Mouse (Mus musculus) activated CD4-positive, CD25-positive, alpha-beta regulatory T cell (primary cell): ENCODE results near the gene Hormad1. TPM values are rescaled to one million over a fixed set of nuclear protein-coding genes. Genes with fewer than 3 reads are reported as not detected.

Source experiments
- polyA plus RNA-seq, 2 experiments: library from polyadenylated mRNA; unstranded; fragments of 100-300 nt; shearing (Covaris generic); gene quantifications; one replicate each; pipeline ENCODE4 v1.2.1; 2017

Gene Hormad1
- under 1 TPM in 1 of 2 experiments, not detected in 1; 0.11 TPM for polyA plus RNA-seq

GRCm38 (mm10) chr3:95559437-95559836 lies at the start of gene Hormad1:
Gene Hormad1 (plus strand): TSS chr3:95559677.

DNA sequence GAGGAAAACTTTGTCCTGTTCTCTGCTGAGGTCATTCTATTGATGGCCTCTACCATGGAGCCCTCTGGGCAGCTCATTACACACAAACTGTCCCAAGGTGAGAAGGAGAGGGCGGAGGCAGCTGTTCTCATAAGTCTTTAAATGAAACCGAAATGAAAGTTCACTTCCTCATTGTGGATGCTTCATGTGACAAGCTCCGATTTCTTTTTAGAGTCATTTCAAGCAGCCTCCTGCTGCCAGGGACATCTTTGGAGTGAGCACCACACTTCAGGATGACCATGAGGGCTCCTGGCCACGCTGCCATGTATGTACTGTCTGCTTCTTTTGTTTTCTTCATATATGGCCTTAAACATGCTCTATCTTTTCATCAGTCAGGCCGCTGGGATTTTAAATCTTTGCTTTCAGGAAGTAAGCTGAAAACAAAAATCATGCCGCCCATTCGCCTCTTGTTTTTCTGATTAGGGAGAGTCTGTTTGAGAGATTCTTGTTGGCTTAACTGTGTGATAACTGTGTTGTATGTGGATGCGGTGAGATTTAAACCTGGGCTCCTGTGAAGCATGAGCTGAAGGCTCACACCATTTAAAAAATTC lies 32.8 kb upstream of the Hormad1 start, which contains the start of gene Ctss:
Gene Ctss (plus strand): TSS at position 165 of the 590 bp plus-strand sequence.

GRCm38 (mm10) chr3:95588604-95589086 lies 29.2 kb downstream of the Hormad1 start, which contains the start of gene Golph3l:
Gene Golph3l (plus strand): TSS chr3:95588934.

GRCm38 (mm10) chr3:95624628-95625503 lies 65.4 kb downstream of the Hormad1 start, which contains the start of gene Ensa:
Gene Ensa (plus strand): TSS chr3:95624993.

Other genes starting within 250 kb of the Hormad1 start
- 100 to 1,000 TPM; 193 to 214 TPM for gene Cers2, start 244.9 kb upstream of the Hormad1 start, polyA plus RNA-seq
- 10 to 100 TPM; 27.3 to 39.2 TPM for gene Setdb1, start 202.5 kb upstream of the Hormad1 start, polyA plus RNA-seq
- gene 4930558C23Rik, start 156.8 kb upstream of the Hormad1 start, polyA plus RNA-seq = not detected
- 10 to 100 TPM; 33.0 to 36.3 TPM for gene Arnt, start 125.3 kb upstream of the Hormad1 start, polyA plus RNA-seq
- not detected for gene Ctsk, start 60.4 kb upstream of the Hormad1 start, polyA plus RNA-seq
- gene Ctss, start 32.9 kb upstream of the Hormad1 start, polyA plus RNA-seq = 100 to 1,000 TPM; 332 to 402 TPM
- 10 to 100 TPM; 30.7 to 32.6 TPM for gene Golph3l, start 29.3 kb downstream of the Hormad1 start, polyA plus RNA-seq
- gene Ensa, start 65.3 kb downstream of the Hormad1 start, polyA plus RNA-seq = 10 to 100 TPM; 74.4 to 87.9 TPM
- 100 to 1,000 TPM; 526 to 541 TPM for gene Mcl1, start 99.1 kb downstream of the Hormad1 start, polyA plus RNA-seq
- 10 to 100 TPM in 1 of 2 experiments, 1 to 10 TPM in 1; 6.2 to 11.5 TPM for gene Adamtsl4, start 128.2 kb downstream of the Hormad1 start, polyA plus RNA-seq
- gene Ecm1, start 179.9 kb downstream of the Hormad1 start, polyA plus RNA-seq = 100 to 1,000 TPM; 228 to 314 TPM
- 10 to 100 TPM; 58.7 to 74.1 TPM for gene Tars2, start 200.5 kb downstream of the Hormad1 start, polyA plus RNA-seq